Mouse (Mus musculus) CH12.LX (cell line): ENCODE data around the gene Gm498. TPM values are rescaled to one million over a fixed set of nuclear protein-coding genes. Genes with fewer than 3 reads are reported as not detected.

Experiments used
- DNase-seq: peaks from one replicate; pipeline ENCODE4 v3.0.0-alpha.2; 2013; ENCODE audit errors: extremely low read depth
- H3K27ac ChIP-seq: 2 replicates; pipeline ENCODE4 v1.5.1; 2012; ENCODE audit warnings: low read depth, mild to moderate bottlenecking, control low read depth, moderate library complexity; ENCODE audit not compliant: insufficient read depth
- H3K27me3 ChIP-seq: replicated peaks from 2 replicates; pipeline ENCODE3; 2012; ENCODE audit warnings: inconsistent platforms
- H3K36me3 ChIP-seq, 2 experiments: replicated peaks in 1 of 2; 2 replicates each; pipeline versions ENCODE3 to v1.6.1; 2012; ENCODE audit warnings: inconsistent platforms in 1 of 2, low read length in 1 of 2, mild to moderate bottlenecking in 1 of 2, mixed read lengths in 1 of 2, moderate library complexity in 1 of 2; ENCODE audit not compliant: control insufficient read depth in 1 of 2, insufficient read depth in 1 of 2
- H3K4me1 ChIP-seq, 2 experiments: 2 replicates each; pipeline ENCODE4 v1.6.1; 2012; ENCODE audit warnings: inconsistent platforms in 1 of 2, moderate library complexity in 1 of 2; ENCODE audit not compliant: insufficient read depth in 2 of 2, control insufficient read depth in 1 of 2
- H3K4me2 ChIP-seq: 2 replicates; pipeline ENCODE4 v1.6.1; 2012; ENCODE audit warnings: low read depth, mild to moderate bottlenecking, control low read depth; ENCODE audit not compliant: poor library complexity, insufficient read depth, severe bottlenecking
- H3K4me3 ChIP-seq, 3 experiments: fragments of 150-350 bp in 1 of 3; sonication (generic) in 1 of 3; replicated peaks in 1 of 3; 2 replicates each; pipeline versions ENCODE3 to v1.5.1; 2011 to 2012; ENCODE audit warnings: low read depth in 2 of 3, low read length in 2 of 3, mild to moderate bottlenecking in 2 of 3, moderate library complexity in 2 of 3, control low read depth in 1 of 3, improper control_type of control experiment in 1 of 3, inconsistent platforms in 1 of 3, mixed read lengths in 1 of 3; ENCODE audit not compliant: poor library complexity in 1 of 3
- H3K79me2 ChIP-seq: replicated peaks from 2 replicates; pipeline ENCODE4 v1.6.1; 2012; ENCODE audit warnings: mild to moderate bottlenecking, moderate library complexity; ENCODE audit not compliant: control insufficient read depth, poor library complexity, insufficient read depth, severe bottlenecking; ENCODE audit errors: extremely low read depth
- H3K9ac ChIP-seq: 2 replicates; pipeline ENCODE4 v1.6.1; 2012; ENCODE audit warnings: low read depth, mild to moderate bottlenecking, control low read depth, moderate library complexity; ENCODE audit not compliant: insufficient read depth
- H3K9me3 ChIP-seq: replicated peaks from 2 replicates; pipeline ENCODE3; 2012; ENCODE audit warnings: low read length, inconsistent platforms, mixed read lengths
- CHD1 ChIP-seq: IDR thresholded peaks from 2 replicates; pipeline ENCODE4 v1.6.1; 2012; ENCODE audit warnings: low read depth, low read length, improper control_type of control experiment, inconsistent platforms
- CHD2 ChIP-seq: IDR thresholded peaks from 2 replicates; pipeline ENCODE4 v1.6.1; 2011; ENCODE audit warnings: low read length, improper control_type of control experiment
- CTCF ChIP-seq, 2 experiments: IDR thresholded peaks in 1 of 2; conservative IDR thresholded peaks in 1 of 2; 2 replicates each; pipeline ENCODE4 v1.5.1; 2011 to 2012; ENCODE audit warnings: low read depth in 2 of 2, low read length in 2 of 2, improper control_type of control experiment in 1 of 2, inconsistent platforms in 1 of 2, mild to moderate bottlenecking in 1 of 2, moderate library complexity in 1 of 2
- ETS1 ChIP-seq: conservative IDR thresholded peaks from 2 replicates; pipeline ENCODE4 v1.6.1; 2012; ENCODE audit warnings: low read depth, mild to moderate bottlenecking, inconsistent platforms, low read length, improper control_type of control experiment, moderate library complexity
- HCFC1 ChIP-seq: IDR thresholded peaks from 2 replicates; pipeline ENCODE4 v1.6.1; 2012; ENCODE audit warnings: low read depth, mild to moderate bottlenecking, inconsistent platforms, low read length, improper control_type of control experiment
- IRF4 ChIP-seq: IDR thresholded peaks from 2 replicates; pipeline ENCODE4 v1.6.1; 2014; ENCODE audit warnings: low read depth, mild to moderate bottlenecking, inconsistent platforms, low read length, improper control_type of control experiment
- JUN ChIP-seq: IDR thresholded peaks from 2 replicates; pipeline ENCODE4 v1.6.1; 2011; ENCODE audit warnings: low read depth, mild to moderate bottlenecking, low read length, improper control_type of control experiment, moderate library complexity; ENCODE audit not compliant: insufficient read depth
- JUND ChIP-seq: conservative IDR thresholded peaks from 2 replicates; pipeline ENCODE4 v1.6.1; 2011; ENCODE audit warnings: low read depth, low read length, improper control_type of control experiment
- KAT2A ChIP-seq: IDR thresholded peaks from 2 replicates; pipeline ENCODE4 v1.6.1; 2012; ENCODE audit warnings: low read length, improper control_type of control experiment, inconsistent platforms; ENCODE audit not compliant: insufficient replicate concordance
- MEF2A ChIP-seq: IDR thresholded peaks from 2 replicates; pipeline ENCODE4 v1.6.1; 2014; ENCODE audit warnings: low read depth, mild to moderate bottlenecking, inconsistent platforms, low read length, improper control_type of control experiment, borderline replicate concordance
- PAX5 ChIP-seq: IDR thresholded peaks from 2 replicates; pipeline ENCODE4 v1.6.1; 2012; ENCODE audit warnings: low read length, inconsistent platforms, mixed read lengths
- POLR2A ChIP-seq: IDR thresholded peaks from 2 replicates; pipeline ENCODE4 v1.6.1; 2011; ENCODE audit warnings: low read depth, mild to moderate bottlenecking, improper control_type of control experiment, low read length
- RAD21 ChIP-seq: IDR thresholded peaks from 2 replicates; pipeline ENCODE4 v1.6.1; 2011; ENCODE audit warnings: low read depth, mild to moderate bottlenecking, low read length, improper control_type of control experiment, moderate library complexity
- SIN3A ChIP-seq: IDR thresholded peaks from 2 replicates; pipeline ENCODE4 v1.6.1; 2012; ENCODE audit warnings: low read length, improper control_type of control experiment, inconsistent platforms
- SMC3 ChIP-seq: IDR thresholded peaks from 2 replicates; pipeline ENCODE4 v1.6.1; 2011; ENCODE audit warnings: low read depth, low read length, improper control_type of control experiment
- TBP ChIP-seq: conservative IDR thresholded peaks from 2 replicates; pipeline ENCODE4 v1.6.1; 2011; ENCODE audit warnings: low read depth, low read length, improper control_type of control experiment
- TCF12 ChIP-seq: IDR thresholded peaks from 2 replicates; pipeline ENCODE4 v1.6.1; 2014; ENCODE audit warnings: low read depth, mild to moderate bottlenecking, inconsistent platforms, low read length, improper control_type of control experiment
- UBTF ChIP-seq: IDR thresholded peaks from 2 replicates; pipeline ENCODE4 v1.6.1; 2012; ENCODE audit warnings: low read depth, mild to moderate bottlenecking, inconsistent platforms, low read length, improper control_type of control experiment, moderate library complexity
- USF1 ChIP-seq: IDR thresholded peaks from 2 replicates; pipeline ENCODE4 v1.6.1; 2014; ENCODE audit warnings: low read depth, mild to moderate bottlenecking, inconsistent platforms, low read length, improper control_type of control experiment
- ZKSCAN1 ChIP-seq: IDR thresholded peaks from 2 replicates; pipeline ENCODE4 v1.6.1; 2012; ENCODE audit warnings: low read depth, inconsistent platforms, low read length, improper control_type of control experiment, borderline replicate concordance
- ZNF384 ChIP-seq: IDR thresholded peaks from 2 replicates; pipeline ENCODE4 v1.6.1; 2012; ENCODE audit warnings: low read depth, low read length, improper control_type of control experiment, inconsistent platforms
- dilution Hi-C: fragments of 300-500 bp; cut with MboI; formaldehyde crosslinking; loops from 2 replicates; pipeline ENCODE4 v1.14.3; 2020; ENCODE audit warnings: low sequenced_read_pairs; ENCODE audit not compliant: extremely low pct_unique_long_range_greater_than_20kb, extremely low pct_ligation_motif_present
- in situ Hi-C: fragments of 300-500 bp; cut with MboI; formaldehyde crosslinking; loops from 3 replicates; pipeline ENCODE4 v1.14.3; 2019; ENCODE audit warnings: low sequenced_read_pairs, low pct_ligation_motif_present, low pct_unique_long_range_greater_than_20kb, mixed read lengths
- polyA plus RNA-seq: library from polyadenylated mRNA; unstranded; fragments of >175 nt; gene quantifications from 2 replicates; pipeline ENCODE4 v1.2.1, GENCODE M21; 2012; ENCODE audit warnings: low read depth; ENCODE audit not compliant: insufficient read length
- total RNA-seq, 2 experiments: library from RNA; depleted of rRNA; stranded (reverse); fragments of 300-350 nt in 1 of 2; fragments of >200 nt in 1 of 2; gene quantifications; 2 replicates each; pipeline ENCODE4 v1.2.3; 2012 to 2014

Gene Gm498
- total and polyA plus RNA-seq, 3 experiments = not detected

DNA sequence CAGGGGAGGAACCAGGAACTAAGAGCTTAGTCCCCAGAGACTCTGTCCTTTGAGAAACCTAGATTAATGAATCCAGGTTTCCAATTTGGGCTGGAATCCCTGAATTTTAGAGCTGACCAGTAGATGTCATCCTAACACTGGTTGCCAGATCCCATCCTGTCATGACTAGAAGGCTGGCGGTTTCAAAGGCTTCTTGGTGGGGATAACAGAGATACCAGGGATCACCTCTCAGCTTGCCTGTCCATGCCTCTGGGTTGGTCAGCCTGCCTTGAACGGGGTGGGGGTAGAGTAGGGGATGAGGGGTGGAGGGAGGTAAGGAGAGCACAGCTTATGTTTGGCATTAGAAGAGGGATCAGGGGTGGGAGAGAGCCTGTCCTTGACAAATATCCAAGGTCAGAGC, 34.0 kb downstream of the Gm498 start:
- in situ Hi-C loops = loop anchor here (10.0 kb wide), 1 partner anchor 66 kb away; no protein-coding TSS in a partner anchor
- DNase-seq = no peak
- Histone ChIP-seq H3K4me3 (no peak overlapping the region), H3K4me2 (no peak overlapping the region), H3K79me2 (no peaks in the 10 kb centered on the region), H3K9ac (no peak overlapping the region), H3K9me3 (peaks cover 2% of the 10 kb centered on the region), H3K36me3 (no peaks in the 10 kb centered on the region), H3K27me3 (peaks cover 82% of the 10 kb centered on the region), H3K4me1 (no peaks in the 10 kb centered on the region), H3K27ac (no peak overlapping the region)
- dilution Hi-C loops = no loop called here
- TF ChIP-seq ZNF384 (no peak), RAD21 (peak; percentile 11), CTCF (conservative IDR thresholded peaks at IDR 0.05 in 1 of 2, IDR thresholded peaks at IDR 0.05 in 1 of 2; ENCODE audit: low read depth in 2 of 2, low read length in 2 of 2) (peak in 1 of 2 experiments; percentile 20; a peak in 1 of 4 replicates)

DNA sequence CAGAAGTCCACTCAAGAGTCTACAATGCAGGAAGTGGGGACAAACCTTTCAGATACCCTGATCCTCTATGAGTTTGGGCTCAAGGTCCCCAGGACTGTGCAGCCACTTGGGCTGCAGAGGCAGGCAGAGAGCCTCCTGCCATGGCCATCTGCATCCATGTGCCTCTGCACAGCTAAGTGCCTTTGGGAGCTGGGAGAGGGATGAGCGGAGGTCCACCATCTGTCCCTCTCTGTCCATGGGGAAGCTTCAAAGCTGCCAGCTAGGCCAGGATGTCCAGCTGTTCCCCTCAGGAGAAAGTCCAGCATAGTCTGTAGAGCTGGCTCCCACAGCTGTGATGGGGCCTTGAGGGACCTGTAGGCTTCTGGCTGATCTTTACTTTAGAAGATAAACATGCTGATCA, 38.5 kb downstream of the Gm498 start:
- Histone ChIP-seq H3K4me2 (no peak overlapping the region), H3K27me3 (peaks cover 77% of the 10 kb centered on the region), H3K4me1 (peaks cover 0 to 5% of the 10 kb centered on the region in 2 experiments; a peak in 1 of 4 replicates), H3K9ac (no peak overlapping the region), H3K9me3 (no peaks in the 10 kb centered on the region), H3K79me2 (no peaks in the 10 kb centered on the region), H3K36me3 (no peaks in the 10 kb centered on the region), H3K27ac (no peak overlapping the region), H3K4me3 (no peak overlapping the region)
- TF ChIP-seq ZKSCAN1 = no peak
- no peak for TF ChIP-seq JUN
- TF ChIP-seq CHD1 = no peak
- TF ChIP-seq CHD2 = no peak
- TF ChIP-seq USF1 = no peak
- TF ChIP-seq MEF2A = no peak
- no peak for TF ChIP-seq SIN3A
- no peak for TF ChIP-seq KAT2A
- TF ChIP-seq POLR2A = no peak
- no peak for TF ChIP-seq UBTF
- TF ChIP-seq TCF12 = no peak
- TF ChIP-seq PAX5 = no peak
- TF ChIP-seq IRF4 = no peak
- TF ChIP-seq HCFC1 = no peak
- no peak for TF ChIP-seq TBP
- TF ChIP-seq SMC3 = no peak
- no peak for TF ChIP-seq CTCF (conservative IDR thresholded peaks at IDR 0.05 in 1 of 2, IDR thresholded peaks at IDR 0.05 in 1 of 2; ENCODE audit: low read depth in 2 of 2, low read length in 2 of 2)
- TF ChIP-seq RAD21 = no peak
- no peak for TF ChIP-seq ETS1
- no peak for TF ChIP-seq JUND
- in situ Hi-C loops (loop anchor here (10.0 kb wide), 1 partner anchor 70 kb away; no protein-coding TSS in a partner anchor), dilution Hi-C loops (no loop called here)
- DNase-seq = no peak
